Mouse (Mus musculus) thymus, adult 2 months (tissue): ENCODE results near the gene Pars2. TPM values are rescaled to one million over a fixed set of nuclear protein-coding genes. Genes with fewer than 3 reads are reported as not detected.

ENCODE experiments used
- DNase-seq: peaks from one replicate; pipeline ENCODE4 v3.0.0; 2021
- H3K27ac ChIP-seq: fragments of 200-500 bp; 2 replicates; pipeline ENCODE4 v1.5.1; 2012; ENCODE audit warnings: low read length, control low read depth; ENCODE audit not compliant: control insufficient read depth, insufficient read depth
- H3K27me3 ChIP-seq: fragments of 200-500 bp; 2 replicates; pipeline ENCODE4 v1.6.1; 2012; ENCODE audit warnings: mild to moderate bottlenecking, low read length, moderate library complexity, mixed read lengths; ENCODE audit not compliant: control insufficient read depth, insufficient read depth
- H3K36me3 ChIP-seq: fragments of 200-500 bp; 2 replicates; pipeline ENCODE4 v1.6.1; 2012; ENCODE audit warnings: mild to moderate bottlenecking, low read length, moderate library complexity; ENCODE audit not compliant: control insufficient read depth, insufficient read depth
- H3K4me1 ChIP-seq: fragments of 200-500 bp; replicated peaks from 2 replicates; pipeline ENCODE4 v1.6.1; 2012; ENCODE audit warnings: low read length; ENCODE audit not compliant: control insufficient read depth, insufficient read depth
- H3K4me3 ChIP-seq: fragments of 200-500 bp; 2 replicates; pipeline ENCODE4 v1.5.1; 2012; ENCODE audit warnings: mild to moderate bottlenecking, low read length, control low read depth, moderate library complexity; ENCODE audit not compliant: control insufficient read depth, insufficient read depth
- CTCF ChIP-seq: fragments of 200-500 bp; IDR thresholded peaks from 2 replicates; pipeline ENCODE4 v1.5.1; 2012; ENCODE audit warnings: mild to moderate bottlenecking, control low read depth, low read length, moderate library complexity, borderline replicate concordance; ENCODE audit not compliant: control insufficient read depth, poor library complexity, insufficient read depth; ENCODE audit errors: extremely low read depth
- POLR2A ChIP-seq: fragments of 200-500 bp; IDR thresholded peaks from 2 replicates; pipeline ENCODE4 v1.6.1; 2012; ENCODE audit warnings: mild to moderate bottlenecking, low read length, control low read depth, moderate library complexity; ENCODE audit not compliant: control insufficient read depth, poor library complexity, insufficient read depth; ENCODE audit errors: extremely low read depth
- WGBS: fragments of 180-500 bp; shearing (Covaris S2); methylation state at CpG from one replicate; pipeline ENCODE4 v1.1.7; 2018; 5-methylcytosine and 5-hydroxymethylcytosine counted together
- polyA plus RNA-seq: library from polyadenylated mRNA; depleted of rRNA; stranded (reverse); fragments of >200 nt; gene quantifications from 2 replicates; pipeline ENCODE4 v1.2.3, GENCODE M21; 2012; rRNA removed

Gene Pars2
- 16.3 and 17.3 TPM in 2 replicates for polyA plus RNA-seq

DNA sequence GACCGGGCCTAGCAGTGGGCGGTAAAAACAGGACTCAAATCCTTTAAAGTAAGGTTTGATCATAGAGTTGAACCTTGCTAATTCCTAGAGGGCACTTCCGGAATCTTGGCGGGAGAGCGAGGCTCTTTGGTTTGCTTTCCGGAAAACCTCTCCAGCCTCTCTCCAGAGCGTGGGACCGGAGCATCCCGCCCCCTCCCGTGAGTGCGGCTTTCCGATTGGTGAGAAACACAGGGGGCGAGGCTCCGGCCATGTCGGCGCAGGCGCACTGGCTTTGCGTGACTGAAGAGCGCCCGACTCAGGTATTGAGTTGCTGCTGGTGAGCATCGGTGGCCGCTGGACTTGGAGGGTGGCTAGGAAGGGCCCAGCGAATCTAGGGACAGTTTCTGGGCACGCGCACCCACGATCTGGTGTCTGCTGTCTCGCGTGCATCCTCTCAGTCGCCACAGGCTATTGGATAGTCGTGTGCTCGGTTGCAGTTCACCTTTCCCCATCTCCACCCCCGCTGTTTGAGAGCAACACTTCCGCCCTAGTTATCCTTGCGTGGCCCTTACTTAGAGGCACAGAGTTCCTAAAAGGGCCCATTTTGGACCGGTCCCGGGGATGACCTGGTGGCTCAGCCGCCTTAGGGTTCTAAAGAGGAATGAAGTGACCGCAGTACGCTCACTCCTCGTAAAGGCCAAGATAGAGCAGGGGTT lies at the start of gene Pars2:
Gene Pars2 (plus strand): TSS at position 237 of the 695 bp plus-strand sequence.
- Histone ChIP-seq H3K36me3 (peaks cover 4% of the 10 kb centered on the region), H3K4me1 (peaks cover 7% of the 10 kb centered on the region), H3K27me3 (no peaks in the 10 kb centered on the region), H3K4me3 (peak within 1 kb of the TSS; percentile 97), H3K27ac (no peak within 1 kb of the TSS; the same call in 1 of the 2 replicates)
- 2% methylated on average over 40 of the region's 40 CpGs for WGBS
- DNase-seq: peak; percentile 97
- TF ChIP-seq CTCF (peak; percentile 35; the same call in 1 of the 2 replicates), POLR2A (peak; percentile 67)

DNA sequence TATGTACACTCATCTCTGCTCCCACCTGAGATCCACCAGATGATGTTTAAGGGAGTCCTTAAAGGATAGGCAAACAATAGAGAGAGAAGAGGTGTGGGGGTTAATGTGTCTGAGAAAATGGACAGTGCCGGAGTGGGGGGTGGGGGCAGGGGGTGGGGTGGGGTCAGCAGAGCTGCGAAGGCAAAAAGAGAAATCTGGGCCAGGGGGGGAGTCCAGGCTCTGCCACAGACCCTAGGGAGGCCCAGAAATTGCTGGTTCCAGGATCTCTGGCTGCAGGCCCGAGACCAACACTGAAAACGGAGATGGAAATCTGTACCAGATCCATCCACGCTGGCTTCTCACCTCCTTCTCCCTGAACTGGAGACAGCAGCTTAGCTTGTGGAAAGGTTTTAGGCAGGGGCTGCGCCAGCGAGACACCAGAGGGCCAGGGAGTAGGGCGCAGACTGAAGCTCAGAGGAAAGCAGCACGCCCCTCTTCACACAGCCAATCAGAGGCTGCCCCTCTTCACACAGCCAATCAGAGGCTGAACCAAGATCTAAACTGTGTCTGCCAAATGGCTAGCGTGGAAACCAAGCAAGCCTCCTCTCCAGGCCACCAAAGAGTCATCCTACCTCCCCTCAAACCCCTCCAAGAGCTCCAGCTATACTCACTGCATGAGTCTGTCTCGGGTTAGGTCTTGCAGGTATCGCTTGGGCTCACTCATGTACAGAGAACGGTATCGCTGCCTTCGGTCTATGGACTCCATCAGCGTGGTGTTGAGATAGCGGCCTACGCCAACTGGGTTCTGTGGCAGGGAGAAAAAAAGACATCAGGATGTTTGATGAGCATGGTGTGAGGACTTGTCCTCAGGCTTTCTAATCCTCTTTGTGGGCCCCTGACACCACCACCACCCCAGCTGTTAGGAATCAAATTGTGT lies 44.0 kb upstream of the Pars2 start:
- no peaks in the 10 kb centered on the region for H3K36me3 ChIP-seq
- TF ChIP-seq POLR2A (no peak), CTCF (no peak)
- H3K4me3 ChIP-seq: no peak overlapping the region
- no peak for DNase-seq
- H3K4me1 ChIP-seq: peaks cover 2% of the 10 kb centered on the region; the same call in 1 of the 2 replicates
- WGBS: 77% methylated on average over 18 of the region's 18 CpGs
- no peaks in the 10 kb centered on the region for H3K27me3 ChIP-seq
- no peak overlapping the region for H3K27ac ChIP-seq

DNA sequence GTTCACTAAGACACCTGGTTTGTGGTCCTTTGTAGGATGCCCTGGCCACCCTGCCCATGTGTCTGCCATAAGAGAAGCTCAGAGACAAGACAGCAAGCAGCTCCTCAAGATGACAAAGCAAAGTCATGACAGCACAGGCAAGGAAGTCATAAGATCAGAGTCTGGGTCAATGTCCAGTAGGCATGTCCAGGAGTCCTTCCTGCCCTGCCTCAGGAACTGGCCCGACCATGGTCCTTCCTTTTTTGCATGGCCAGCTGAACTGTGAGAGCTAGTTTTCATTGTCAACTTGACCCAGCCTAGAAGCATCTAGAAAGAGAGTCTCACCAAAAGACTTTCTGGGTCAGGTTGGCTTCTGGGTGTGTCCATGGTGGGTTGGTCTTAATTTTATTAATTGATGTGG lies 43.0 kb upstream of the Pars2 start:
- no peak for DNase-seq
- TF ChIP-seq POLR2A (no peak), CTCF (no peak)
- Histone ChIP-seq H3K27ac (no peak overlapping the region), H3K4me3 (no peak overlapping the region), H3K27me3 (no peaks in the 10 kb centered on the region), H3K36me3 (no peaks in the 10 kb centered on the region), H3K4me1 (peaks cover 2% of the 10 kb centered on the region; the same call in 1 of the 2 replicates)
- WGBS: 90% methylated on average over 1 of the region's 1 CpGs

DNA sequence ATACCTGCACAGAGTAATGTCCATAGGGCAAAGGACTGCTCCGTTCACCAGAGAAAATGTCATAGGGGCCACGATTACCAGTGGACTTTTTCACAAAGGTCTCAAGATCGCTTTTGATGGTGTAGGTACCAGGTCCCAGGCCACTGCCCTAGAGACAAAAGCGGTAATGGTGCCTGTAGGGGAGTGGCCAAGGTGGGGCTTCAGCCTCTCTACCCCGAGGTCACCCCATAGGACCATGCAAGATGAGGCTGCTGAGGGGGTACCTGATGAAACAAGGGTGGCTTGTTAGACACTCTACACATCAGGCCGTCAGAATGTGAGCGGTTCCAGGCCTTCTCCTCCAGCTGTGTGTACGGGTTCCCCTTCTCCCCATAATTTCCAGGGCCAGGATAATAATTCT lies 37.8 kb upstream of the Pars2 start:
- no peak for DNase-seq
- Histone ChIP-seq H3K36me3 (no peaks in the 10 kb centered on the region), H3K27ac (no peak overlapping the region), H3K4me3 (no peak overlapping the region), H3K27me3 (no peaks in the 10 kb centered on the region), H3K4me1 (peaks cover 39% of the 10 kb centered on the region)
- TF ChIP-seq CTCF (no peak), POLR2A (no peak)
- 80% methylated on average over 8 of the region's 8 CpGs for WGBS

DNA sequence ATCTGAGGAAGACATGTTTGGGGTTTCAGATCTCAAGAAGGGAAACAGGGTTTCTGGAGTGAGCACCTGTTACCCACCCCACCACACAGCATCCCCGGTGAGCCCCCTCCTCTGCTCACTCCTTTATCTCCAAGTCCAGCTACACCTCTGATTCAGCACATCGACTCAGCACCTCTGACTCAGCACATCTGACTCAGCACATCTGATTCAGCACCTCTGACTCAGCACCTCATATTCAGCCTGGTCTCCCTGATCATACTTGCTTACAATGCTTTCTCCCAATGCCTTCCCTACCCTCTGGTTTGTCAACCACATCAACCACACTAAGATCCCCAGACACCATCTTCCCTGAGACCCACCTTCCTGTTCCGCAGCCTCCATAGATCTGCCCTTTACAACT lies 37.3 kb upstream of the Pars2 start:
- 12% methylated on average over 3 of the region's 3 CpGs for WGBS
- Histone ChIP-seq H3K4me3 (no peak overlapping the region), H3K27me3 (no peaks in the 10 kb centered on the region), H3K36me3 (no peaks in the 10 kb centered on the region), H3K4me1 (peaks cover 39% of the 10 kb centered on the region), H3K27ac (peak overlapping the region; percentile 64)
- TF ChIP-seq POLR2A (no peak), CTCF (no peak)
- peak; percentile 30 for DNase-seq

DNA sequence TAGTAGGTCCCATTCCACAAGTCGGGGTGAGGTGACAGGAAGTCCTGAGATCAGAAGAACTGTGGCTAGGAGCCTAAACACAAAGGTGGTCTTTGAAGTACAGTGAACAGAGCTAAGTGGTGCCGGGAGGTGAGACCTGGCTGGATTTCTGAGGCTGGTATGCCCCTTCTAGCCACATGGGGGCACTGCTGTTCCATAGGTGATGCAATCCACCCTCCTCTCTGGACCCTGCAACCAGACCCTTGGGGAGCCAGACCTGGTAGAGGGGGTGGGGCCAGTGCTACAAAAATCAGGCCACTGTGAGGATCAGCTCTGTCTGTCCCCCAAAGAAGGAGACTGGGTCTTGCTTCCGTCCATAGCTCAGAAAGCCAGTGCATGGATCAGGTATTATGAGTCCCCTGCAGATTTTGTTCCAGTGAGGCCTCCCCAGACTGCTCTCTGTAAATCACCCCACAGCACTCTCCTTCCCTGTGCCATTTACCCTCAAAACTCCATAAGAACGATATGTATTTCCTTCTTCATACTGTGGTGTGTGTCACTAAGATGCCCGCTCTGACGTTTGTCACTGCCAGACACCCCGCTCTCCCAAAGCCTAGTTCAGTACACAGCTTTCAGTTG lies 36.6 kb upstream of the Pars2 start:
- Histone ChIP-seq H3K27me3 (no peaks in the 10 kb centered on the region), H3K27ac (peak overlapping the region; percentile 64), H3K4me3 (no peak overlapping the region), H3K36me3 (no peaks in the 10 kb centered on the region), H3K4me1 (peaks cover 38% of the 10 kb centered on the region)
- peak; percentile 90 for DNase-seq
- TF ChIP-seq CTCF (peak; percentile 89), POLR2A (no peak)
- 32% methylated on average over 7 of the region's 7 CpGs for WGBS
